Mouse (Mus musculus) brain, embryonic 14.5 days (tissue): Measurements from ENCODE around the gene Lysmd2.

Experiments
- CTCF ChIP-seq: fragments of 200-500 bp; IDR thresholded peaks from 2 replicates; pipeline ENCODE4 v1.5.1; 2012; ENCODE audit warnings: inconsistent platforms, mild to moderate bottlenecking, moderate library complexity, borderline replicate concordance; ENCODE audit not compliant: insufficient read depth, insufficient read length; ENCODE audit errors: extremely low read depth
- POLR2A ChIP-seq: fragments of 200-500 bp; IDR thresholded peaks from 2 replicates; pipeline ENCODE4 v1.6.1; 2012; ENCODE audit warnings: mild to moderate bottlenecking, inconsistent platforms, borderline replicate concordance; ENCODE audit not compliant: poor library complexity, insufficient read depth, insufficient read length, severe bottlenecking; ENCODE audit errors: extremely low read depth

GRCm38 (mm10) chr9:75645405-75645804 is 19.9 kb downstream of the Lysmd2 start:
- TF ChIP-seq CTCF = no peak
- no peak for TF ChIP-seq POLR2A
